Mouse (Mus musculus): ENCODE data around the gene Cbr4. TPM values are rescaled to one million over a fixed set of nuclear protein-coding genes. Genes with fewer than 3 reads are reported as not detected.

Gene Cbr4
- 10 to 100 TPM; 31.5 to 38.2 TPM for total RNA-seq (2021)
- long read RNA-seq, experiment 1, full-length matches to known transcripts = 31 of 33 reads
- long read RNA-seq, experiment 1, partial matches to known transcripts = 0 of 33 reads
- long read RNA-seq, experiment 1, other reads (novel, unspliced or antisense) = 2 of 33 reads
- long read RNA-seq, experiment 2, full-length matches to known transcripts = 24 of 26 reads
- long read RNA-seq, experiment 2, partial matches to known transcripts = 0 of 26 reads
- long read RNA-seq, experiment 2, other reads (novel, unspliced or antisense) = 2 of 26 reads

GRCm38 (mm10) chr8:61487597-61488156 is at the start of gene Cbr4:
TSS of gene Cbr4 (plus strand) at chr8:61487734.
- peak; percentile 54 to 85 for DNase-seq (ENCODE audit: low spot score in 2 of 2)

GRCm38 (mm10) chr8:61442988-61443387 is 44.5 kb upstream of the Cbr4 start:
- DNase-seq (ENCODE audit: low spot score in 2 of 2) = no peak

GRCm38 (mm10) chr8:61444358-61444757 is 43.2 kb upstream of the Cbr4 start:
- no peak for DNase-seq (ENCODE audit: low spot score in 2 of 2)

GRCm38 (mm10) chr8:61446329-61446728 is 41.2 kb upstream of the Cbr4 start:
- DNase-seq (ENCODE audit: low spot score in 2 of 2) = no peak

- no peak for DNase-seq (ENCODE audit: low spot score in 2 of 2)
Measured at GRCm38 (mm10) chr8:61448100-61448499, 39.4 kb upstream of the Cbr4 start.

- no peak for DNase-seq (ENCODE audit: low spot score in 2 of 2)
Measured at GRCm38 (mm10) chr8:61448881-61449280, 38.7 kb upstream of the Cbr4 start.

GRCm38 (mm10) chr8:61450916-61451575 is 36.5 kb upstream of the Cbr4 start:
- no peak for DNase-seq (ENCODE audit: low spot score in 2 of 2)

- DNase-seq (ENCODE audit: low spot score in 2 of 2) = no peak
Measured at GRCm38 (mm10) chr8:61451721-61452337, 35.7 kb upstream of the Cbr4 start.

GRCm38 (mm10) chr8:61459763-61460162 is 27.8 kb upstream of the Cbr4 start:
- DNase-seq (ENCODE audit: low spot score in 2 of 2) = no peak

- DNase-seq (ENCODE audit: low spot score in 2 of 2) = no peak
Measured at GRCm38 (mm10) chr8:61462221-61462620, 25.3 kb upstream of the Cbr4 start.

GRCm38 (mm10) chr8:61464393-61464792 is 23.1 kb upstream of the Cbr4 start:
- DNase-seq (ENCODE audit: low spot score in 2 of 2) = no peak

GRCm38 (mm10) chr8:61466696-61467552 is 20.6 kb upstream of the Cbr4 start:
- no peak for DNase-seq (ENCODE audit: low spot score in 2 of 2)

GRCm38 (mm10) chr8:61467553-61467815 is 20.1 kb upstream of the Cbr4 start:
- no peak for DNase-seq (ENCODE audit: low spot score in 2 of 2)

GRCm38 (mm10) chr8:61470213-61470612 is 17.3 kb upstream of the Cbr4 start:
- DNase-seq (ENCODE audit: low spot score in 2 of 2) = no peak

- no peak for DNase-seq (ENCODE audit: low spot score in 2 of 2)
Measured at GRCm38 (mm10) chr8:61475251-61475673, 12.3 kb upstream of the Cbr4 start.

- no peak for DNase-seq (ENCODE audit: low spot score in 2 of 2)
Measured at GRCm38 (mm10) chr8:61476160-61476559, 11.4 kb upstream of the Cbr4 start.

- no peak for DNase-seq (ENCODE audit: low spot score in 2 of 2)
Measured at GRCm38 (mm10) chr8:61478150-61478549, 9.4 kb upstream of the Cbr4 start.

- DNase-seq (ENCODE audit: low spot score in 2 of 2) = no peak
Measured at GRCm38 (mm10) chr8:61478793-61479192, 8.7 kb upstream of the Cbr4 start.

- DNase-seq (ENCODE audit: low spot score in 2 of 2) = peak; percentile 50 to 66
Measured at GRCm38 (mm10) chr8:61479506-61480214, 7.9 kb upstream of the Cbr4 start.

GRCm38 (mm10) chr8:61480260-61480967 is 7.1 kb upstream of the Cbr4 start:
- DNase-seq (ENCODE audit: low spot score in 2 of 2) = peak in 1 of 2 experiments; percentile 18

Measured in gastrocnemius, postnatal 4 days (tissue).